Mouse (Mus musculus) testis, adult 2 months (tissue): Measurements from ENCODE around the gene Khk.

Experiments used
- CTCF ChIP-seq: fragments of 200-500 bp; IDR thresholded peaks from 2 replicates; pipeline ENCODE4 v1.5.1; 2012; ENCODE audit warnings: low read depth, mild to moderate bottlenecking, inconsistent platforms, low read length, moderate library complexity; ENCODE audit not compliant: control insufficient read depth, insufficient read depth, insufficient replicate concordance
- POLR2A ChIP-seq: fragments of 200-500 bp; IDR thresholded peaks from 2 replicates; pipeline ENCODE4 v1.6.1; 2012; ENCODE audit warnings: low read depth, mild to moderate bottlenecking, inconsistent platforms, low read length, moderate library complexity; ENCODE audit not compliant: control insufficient read depth

GRCm38 (mm10) chr5:30886209-30886608 is 35.0 kb upstream of the Khk start:
- TF ChIP-seq POLR2A (no peak), CTCF (no peak)
